Mouse (Mus musculus) retina, postnatal 1 day (tissue): ENCODE results near the gene Fcrl5.
"Not testable (repeated sequence)": the region's sequence is repeated elsewhere in the genome, so short reads cannot be mapped to it uniquely, and the experiment has no call there.

Experiments
- DNase-seq: peaks from one replicate; pipeline ENCODE4 v3.0.0-alpha.2; 2012

Gene Fcrl5

DNA sequence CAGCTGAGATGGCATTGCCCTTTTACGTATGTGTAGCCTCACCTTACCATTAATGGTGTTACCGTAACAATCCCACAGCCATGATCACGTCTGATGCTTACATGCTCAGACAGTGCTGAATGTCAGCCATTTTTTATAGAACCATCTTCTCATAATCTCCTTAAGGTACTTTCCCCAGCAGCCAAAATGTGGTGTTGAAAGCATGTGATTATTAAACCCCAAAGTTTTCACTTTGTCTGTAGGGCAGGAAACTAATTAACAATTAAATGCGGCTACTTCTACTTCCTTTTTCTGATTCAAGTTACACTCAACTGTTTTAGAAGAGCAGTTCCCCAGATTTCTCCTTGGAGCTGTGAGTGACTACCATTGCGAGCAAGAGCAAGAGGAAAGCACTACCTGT, at the start of gene Fcrl5:
TSS of gene Fcrl5 (plus strand) at position 295 of the 400 bp plus-strand sequence.
- DNase-seq, result no peak

DNA sequence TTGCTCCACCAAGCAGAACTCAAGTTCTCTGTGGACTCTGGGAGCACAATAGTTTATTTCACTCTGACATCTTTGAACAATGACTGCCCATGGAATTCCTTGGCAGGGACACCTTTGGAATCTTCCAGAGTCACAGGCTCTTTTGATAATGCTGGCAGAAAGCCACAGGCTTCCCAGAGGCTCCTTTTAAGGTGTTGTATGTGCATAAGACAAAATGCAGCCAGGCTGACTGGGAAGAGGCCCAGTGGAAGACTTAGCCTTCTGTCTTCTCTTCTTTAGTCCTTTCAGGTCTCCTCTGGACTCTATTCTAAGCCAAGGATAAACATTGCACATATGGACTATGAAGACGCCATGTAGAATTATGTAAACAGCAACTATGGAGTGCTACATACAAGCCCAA, 44.6 kb upstream of the Fcrl5 start:
- no peak for DNase-seq

DNA sequence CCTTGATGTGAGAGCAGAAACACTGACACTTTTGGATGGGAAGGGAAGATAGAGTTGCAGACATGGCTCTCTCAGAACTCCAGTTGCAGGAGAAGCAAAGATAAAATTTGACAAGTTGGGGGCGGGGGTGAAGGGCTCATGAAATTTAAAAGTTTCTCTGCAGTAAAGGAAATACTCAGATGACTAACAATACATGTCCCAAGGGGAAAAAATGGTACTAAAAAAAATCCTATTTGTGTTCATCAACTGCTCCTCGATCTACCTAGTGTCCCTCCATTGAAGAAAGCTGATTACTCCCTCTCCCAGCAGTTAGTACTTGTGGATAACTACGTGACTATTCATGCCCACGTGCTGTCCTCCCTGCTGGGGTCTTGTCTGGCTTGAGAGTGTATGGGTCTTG, 36.8 kb upstream of the Fcrl5 start:
- DNase-seq, result no peak

DNA sequence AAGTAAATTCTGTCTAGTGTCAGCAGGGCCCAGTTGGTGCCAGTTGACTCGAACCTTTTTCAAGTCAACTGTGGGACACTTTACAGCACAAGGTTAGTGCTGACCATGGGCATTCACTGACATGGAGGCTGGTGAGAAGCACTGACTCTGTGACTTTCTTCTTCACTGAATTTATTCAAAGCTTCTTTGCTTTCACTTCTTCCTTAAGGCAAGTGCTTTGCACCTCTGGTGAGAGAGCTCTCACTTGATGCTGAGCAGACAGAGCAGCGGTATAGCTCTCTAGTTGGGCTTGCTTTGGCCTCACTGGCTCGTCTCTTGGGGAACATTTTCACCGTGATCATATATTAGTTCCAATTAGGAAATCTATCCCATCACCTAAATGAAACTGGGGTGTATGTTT, 35.7 kb upstream of the Fcrl5 start:
- no peak for DNase-seq

DNA sequence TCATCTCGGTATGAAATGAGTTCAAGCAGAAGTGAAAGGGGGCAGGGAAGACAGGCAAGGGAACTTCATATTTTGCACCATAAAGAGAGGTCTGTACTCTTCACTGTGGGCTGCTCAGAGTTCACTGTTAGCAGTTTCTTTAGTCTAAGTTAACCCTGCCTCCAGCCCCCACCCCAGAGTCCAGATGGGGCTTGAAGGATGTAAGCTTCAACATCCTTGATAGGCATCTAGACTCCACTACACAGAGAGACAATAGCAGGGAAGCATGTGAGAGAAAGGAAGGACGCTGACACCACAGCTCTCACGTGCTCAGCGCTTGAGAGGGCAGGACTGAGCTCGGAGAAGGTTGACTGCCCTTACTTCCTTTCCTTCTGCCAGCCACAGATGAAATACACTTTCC, 34.3 kb upstream of the Fcrl5 start:
- no peak for DNase-seq

DNA sequence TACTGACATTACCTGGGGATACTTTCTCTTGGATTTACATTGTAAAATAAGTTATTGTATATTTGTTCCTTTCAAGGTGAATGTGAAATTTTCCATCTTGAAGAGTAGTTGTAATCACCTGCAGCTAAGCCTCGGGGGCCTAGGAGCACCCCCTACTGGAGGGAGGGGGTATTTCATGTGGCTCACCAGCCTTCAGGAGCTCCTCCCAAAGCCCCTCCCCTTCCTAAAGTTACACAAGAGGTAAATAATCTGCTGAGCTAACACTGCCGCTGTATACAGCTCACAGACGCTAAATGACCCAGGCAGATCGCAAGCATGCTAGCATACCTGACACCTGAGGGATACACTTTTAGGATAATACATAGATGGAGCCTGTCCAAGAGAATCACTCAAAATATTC, 27.4 kb upstream of the Fcrl5 start:
- peak; percentile 51 for DNase-seq

DNA sequence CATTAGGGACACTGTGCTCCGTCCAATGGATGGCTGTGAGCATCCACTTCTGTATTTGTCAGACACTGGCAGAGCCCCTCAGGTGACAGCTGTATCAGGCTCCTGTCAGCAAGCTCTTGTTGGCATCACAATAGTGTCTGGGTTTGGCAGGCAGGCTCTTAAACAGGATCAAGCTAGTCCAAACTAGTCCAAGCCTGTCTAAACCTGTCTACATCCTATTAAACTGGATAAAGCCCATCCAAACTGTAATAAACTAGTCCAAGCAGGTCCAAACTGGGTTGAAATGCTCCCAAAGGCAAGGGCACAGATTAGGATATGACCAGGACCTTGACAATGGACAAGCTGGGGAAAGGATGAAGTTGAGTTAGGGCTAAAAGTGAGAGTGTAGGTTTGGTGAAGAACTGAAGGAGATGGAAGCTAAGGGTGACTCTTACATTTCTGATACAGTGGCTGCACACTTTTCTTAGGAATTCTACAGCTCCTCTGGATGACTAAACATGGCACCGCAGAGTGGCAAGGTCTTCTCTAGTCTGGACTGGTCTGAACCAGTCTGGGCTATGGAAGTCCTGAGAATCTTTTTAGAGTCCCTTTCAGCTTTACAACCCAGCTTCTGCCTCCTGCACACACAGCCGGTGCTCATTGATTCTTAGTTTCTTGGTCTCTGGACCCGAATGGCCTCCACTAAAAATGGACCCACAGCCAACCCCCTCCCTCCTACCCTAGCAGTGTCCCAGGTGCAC, 26.2 kb upstream of the Fcrl5 start:
- peak; percentile 30 for DNase-seq

DNA sequence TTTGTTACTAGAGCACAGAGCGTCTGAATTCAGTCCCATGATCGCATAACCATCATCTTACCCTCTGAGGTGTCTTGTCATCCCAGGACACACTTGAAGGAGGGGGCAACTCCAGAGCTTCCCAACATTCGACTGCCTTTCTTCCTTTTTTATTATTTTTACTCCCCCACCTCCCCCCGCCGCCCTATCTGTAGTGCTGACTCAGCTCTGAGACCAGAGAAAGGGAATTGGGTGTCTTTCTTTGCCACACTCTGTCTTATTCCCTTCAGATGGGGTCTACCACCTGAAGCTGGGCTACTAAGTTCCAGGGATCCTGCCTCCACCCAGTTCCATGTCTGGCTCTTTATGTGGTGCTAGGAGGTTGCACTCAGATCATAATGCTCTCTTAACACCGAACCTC, 25.0 kb upstream of the Fcrl5 start:
- no peak for DNase-seq

DNA sequence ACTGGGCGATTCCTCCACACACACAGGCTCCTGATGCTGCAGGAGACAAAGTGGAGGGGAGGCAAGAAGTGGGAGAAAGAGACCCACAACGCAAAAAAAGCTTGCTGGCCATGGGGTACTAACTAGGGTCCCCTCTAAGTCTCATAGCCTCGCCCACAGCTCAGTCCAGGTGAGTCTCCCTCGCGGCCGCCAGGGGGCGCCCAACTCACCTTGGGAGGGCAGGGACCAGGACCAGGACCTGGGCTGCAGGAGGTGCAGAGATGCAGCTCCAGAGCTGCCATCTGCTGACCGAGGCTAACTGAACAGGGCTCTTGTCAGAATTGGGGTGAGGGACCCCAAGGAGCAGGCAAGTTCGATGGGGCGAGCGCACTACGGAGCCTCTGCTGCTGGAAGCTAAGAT, 24.4 kb upstream of the Fcrl5 start:
- DNase-seq, result peak; percentile 65

DNA sequence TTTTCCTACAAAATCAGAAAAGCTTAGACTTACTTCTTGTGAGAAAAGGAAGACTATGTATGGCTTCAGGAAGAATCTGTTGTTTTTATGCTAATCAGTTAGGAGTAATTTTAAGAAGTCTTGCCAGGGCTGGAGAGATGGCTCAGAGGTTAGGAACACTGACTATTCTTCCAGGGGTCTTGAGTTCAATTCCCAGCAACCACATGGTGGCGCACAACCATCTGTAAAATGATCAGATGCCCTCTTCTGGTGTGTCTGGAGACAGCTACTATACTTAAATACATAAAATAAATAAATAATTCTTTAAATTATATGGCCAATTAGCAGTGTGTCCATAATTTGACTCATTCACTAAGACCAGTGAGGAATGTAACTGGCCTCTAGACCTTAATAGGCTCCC, 14.9 kb upstream of the Fcrl5 start:
- no peak for DNase-seq

DNA sequence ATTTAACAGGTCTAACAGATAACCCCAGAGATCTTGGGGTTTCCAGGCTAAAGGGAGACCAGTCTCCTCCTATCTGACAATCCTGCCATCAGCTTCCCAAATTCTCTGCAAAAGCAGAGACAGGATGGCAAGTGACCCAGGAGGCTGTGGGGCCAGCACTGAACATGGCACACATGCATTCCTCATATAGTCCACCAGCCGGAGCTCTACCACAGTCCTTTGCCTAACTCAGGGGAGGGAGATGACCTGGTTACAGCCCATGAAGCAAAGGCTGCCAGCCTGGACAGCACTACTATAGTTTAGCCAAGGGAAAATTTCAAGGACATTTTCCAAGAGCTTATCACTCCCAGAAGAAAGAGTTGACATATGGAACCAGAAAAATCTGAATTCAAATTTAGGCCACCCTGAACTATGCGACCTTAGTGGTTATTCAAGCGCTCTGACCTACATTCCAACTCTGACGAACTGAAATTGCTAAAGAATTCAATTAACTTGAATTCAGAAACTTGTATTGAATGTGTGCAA, 13.1 kb upstream of the Fcrl5 start:
- DNase-seq, result peak; percentile 70

DNA sequence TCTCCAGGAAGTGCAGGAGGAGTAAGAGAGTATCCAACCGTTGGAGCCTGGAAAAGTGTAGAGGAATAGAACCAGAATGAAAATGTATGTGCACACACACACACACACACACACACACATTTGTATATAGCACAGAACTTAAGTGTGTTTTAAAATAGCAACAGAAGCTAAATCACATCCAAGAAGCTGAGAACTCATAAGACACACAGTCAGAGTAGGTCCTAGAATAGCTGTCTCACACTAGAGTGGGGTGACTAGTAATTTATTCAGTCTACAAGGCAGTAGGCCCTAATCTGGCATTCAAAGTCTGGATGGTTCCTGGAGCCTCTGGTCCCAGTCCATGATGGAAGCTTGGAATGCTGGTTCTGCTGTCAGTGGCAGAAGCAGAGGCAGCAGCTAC, 5.0 kb downstream of the Fcrl5 start:
- DNase-seq, result no peak

DNA sequence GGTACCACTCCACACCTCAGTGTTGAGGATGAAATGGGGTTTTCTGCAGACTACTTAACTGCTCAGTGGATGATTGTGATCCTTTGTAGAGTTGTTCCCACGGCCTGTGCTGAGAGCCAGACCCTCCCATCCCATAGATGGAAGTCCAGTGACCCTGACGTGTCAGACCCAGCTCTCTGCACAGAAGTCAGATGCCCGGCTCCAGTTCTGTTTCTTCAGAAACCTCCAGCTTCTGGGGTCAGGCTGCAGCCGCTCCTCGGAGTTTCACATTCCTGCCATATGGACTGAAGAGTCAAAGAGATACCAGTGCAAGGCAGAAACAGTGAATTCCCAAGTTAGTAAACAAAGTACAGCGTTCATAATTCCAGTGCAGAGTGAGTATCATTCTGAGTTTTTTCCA, 8.4 kb downstream of the Fcrl5 start:
- no peak for DNase-seq

DNA sequence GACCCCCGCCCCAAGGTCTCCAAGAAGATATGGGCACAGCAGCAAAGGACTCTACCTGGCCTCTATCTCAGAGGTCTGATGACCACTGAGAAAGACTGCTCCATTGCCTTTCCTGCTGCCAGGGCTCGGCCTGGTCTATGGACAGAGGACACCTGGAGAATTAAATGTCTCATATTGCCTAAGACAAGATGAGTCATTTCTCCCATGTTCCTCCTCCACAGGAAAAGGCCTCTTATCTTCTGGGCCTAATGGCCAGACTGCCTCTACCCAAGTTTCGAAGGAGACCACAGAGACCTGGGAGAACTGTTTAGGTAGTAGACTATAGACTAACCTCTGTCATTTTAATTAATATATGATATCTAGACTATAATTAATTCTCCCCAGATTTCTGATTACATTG, 29.9 kb downstream of the Fcrl5 start:
- DNase-seq, result no peak

DNA sequence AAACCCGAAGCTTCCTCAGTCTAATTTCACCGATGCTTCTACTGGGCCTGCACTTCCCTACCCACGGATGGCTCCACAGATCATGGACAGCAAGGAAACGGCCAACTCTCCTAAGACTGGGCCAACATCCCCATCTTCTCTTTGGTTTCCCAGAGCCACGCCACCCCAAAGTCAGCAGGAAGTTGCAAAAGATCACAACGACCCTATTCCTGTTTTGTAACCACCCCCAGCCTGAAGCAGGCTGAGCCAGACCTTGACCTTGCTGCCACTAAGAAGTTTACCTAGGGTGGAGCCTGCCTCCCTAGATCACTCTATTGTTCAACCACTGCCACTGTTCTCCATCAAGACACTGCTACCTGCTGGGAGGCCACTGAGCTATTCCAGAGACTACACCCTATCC, 31.4 kb downstream of the Fcrl5 start:
- no peak for DNase-seq

DNA sequence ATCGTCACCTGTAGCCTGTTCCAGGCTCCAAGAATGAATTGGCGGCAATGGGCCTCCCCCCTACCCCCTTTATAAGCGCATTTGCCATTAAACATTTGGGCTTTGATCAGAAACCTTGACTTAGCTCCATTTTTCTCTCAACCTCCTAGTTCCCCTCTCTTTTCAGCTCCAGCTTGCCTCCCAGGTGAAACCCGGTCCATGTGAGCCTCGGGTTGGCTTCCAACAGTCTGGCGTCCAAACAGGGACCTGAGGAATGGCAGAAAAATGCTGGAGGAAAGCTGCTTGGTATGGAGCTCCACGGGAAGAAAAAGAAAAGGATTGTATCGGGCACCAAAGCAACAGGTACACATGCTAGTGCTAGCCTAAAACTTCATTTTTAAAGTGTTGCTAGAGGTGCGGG, 31.8 kb downstream of the Fcrl5 start:
- no peak for DNase-seq

DNA sequence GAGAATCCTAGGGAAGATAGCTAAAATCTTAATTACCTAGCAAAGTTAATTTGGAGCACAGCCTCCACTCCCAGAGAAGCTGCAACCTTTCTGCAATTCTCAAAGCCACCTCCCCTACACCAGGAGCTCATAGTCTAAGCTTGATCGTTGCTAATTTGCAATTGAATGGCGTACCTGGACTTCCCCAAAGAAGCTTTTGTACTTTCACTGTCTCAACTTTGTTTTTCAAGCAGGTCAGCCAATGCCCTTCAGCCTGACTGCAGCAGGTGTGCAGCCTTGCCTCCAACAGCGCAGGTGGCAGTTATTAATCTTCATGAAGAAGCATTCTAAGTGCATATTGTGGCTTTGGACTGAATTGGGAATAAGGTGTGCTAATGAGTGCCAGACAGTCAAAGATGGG, 42.4 kb downstream of the Fcrl5 start:
- not testable (repeated sequence) for DNase-seq

DNA sequence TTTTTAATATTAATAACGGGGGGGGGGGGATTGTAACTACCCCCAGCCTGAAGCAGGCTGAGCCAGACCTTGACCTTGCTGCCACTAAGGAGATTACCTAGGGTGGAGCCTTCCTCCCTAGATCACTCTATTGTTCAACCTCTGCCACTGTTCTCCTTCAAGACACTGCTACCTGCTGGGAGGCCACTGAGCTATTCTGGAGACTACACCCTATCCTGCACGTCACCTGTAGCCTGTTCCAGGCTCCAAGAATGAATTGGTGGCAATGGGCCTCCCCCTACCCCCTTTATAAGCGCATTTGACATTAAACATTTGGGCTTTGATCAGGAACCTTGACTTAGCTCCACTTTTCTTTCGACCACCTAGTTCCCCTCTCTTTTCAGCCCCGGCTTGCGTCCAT, 43.0 kb downstream of the Fcrl5 start:
- not testable (repeated sequence) for DNase-seq

DNA sequence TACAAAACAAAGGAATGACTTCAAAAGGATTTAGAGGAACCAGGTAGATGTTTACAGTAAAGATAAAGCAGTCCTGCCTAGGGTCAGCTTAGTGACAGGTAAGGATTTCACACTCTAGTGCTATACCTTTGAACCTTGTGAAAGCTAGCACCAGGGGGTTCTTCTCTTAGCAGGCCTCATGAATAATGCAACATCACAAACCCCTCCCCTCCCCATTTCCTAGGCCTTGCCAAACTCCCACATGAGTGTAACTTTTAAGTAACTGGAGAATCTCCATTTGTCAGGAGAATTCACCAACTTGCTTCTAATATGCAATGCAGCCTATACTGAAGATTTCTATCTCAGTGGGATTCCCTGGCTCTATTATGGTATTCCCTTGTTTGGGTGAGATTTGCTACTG, 43.7 kb downstream of the Fcrl5 start:
- not testable (repeated sequence) for DNase-seq

DNA sequence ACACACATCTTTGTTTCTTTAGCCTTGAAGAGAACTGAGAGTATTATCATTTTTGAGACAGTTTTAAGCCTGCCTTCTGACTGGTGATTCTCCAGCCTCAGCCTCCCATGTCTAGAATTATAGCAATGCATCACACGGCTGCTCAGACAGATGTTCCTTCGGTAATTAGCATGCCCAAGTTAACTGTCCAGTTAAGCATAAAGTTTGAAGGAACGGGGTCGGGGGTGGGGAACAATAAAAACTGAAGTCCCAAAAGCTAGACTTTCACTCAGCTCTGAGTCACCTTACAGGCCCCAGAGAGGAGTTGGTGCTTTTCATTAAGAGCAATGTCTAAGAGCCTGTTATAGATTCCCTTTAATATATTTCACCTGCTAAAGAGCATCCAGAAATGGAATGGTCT, 51.8 kb downstream of the Fcrl5 start:
- no peak for DNase-seq

DNA sequence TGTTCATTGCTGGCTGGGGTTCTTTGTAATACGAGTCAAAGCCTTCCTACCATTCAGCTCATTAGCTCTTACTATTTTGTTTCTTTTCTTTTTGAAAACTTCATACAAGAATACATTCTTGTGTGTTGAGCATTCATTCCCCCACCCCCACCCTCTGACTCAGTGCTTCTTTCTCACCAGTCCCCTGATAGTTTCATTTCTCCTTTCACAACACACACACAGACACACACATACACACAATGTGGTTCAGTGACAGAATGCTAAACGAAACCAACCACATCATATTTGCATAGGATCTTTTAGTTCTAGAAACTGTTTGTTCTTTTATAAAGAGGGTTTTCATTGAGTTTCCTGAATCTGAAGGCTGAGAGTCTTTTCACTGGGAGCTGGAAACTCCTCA, 52.3 kb downstream of the Fcrl5 start:
- DNase-seq, result no peak

DNA sequence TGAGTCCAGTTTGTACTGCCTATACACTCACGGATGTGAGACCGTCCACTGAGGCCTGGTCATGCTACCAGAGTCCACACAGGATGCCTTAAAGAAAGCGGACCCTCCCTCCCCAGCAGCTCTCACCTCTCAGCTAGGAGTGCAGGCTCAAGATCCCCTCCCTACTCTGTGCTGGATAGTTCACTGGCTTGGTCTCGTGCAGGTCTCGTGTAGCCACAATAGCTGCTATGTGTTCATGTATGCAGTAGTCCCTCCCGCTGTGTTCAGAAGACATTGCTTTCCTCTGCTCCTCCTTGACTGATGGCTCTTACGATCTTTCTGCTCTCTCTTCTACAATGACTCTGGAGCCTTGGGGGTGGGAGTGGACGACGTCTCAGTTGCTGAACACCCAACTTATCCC, 62.7 kb downstream of the Fcrl5 start:
- no peak for DNase-seq

DNA sequence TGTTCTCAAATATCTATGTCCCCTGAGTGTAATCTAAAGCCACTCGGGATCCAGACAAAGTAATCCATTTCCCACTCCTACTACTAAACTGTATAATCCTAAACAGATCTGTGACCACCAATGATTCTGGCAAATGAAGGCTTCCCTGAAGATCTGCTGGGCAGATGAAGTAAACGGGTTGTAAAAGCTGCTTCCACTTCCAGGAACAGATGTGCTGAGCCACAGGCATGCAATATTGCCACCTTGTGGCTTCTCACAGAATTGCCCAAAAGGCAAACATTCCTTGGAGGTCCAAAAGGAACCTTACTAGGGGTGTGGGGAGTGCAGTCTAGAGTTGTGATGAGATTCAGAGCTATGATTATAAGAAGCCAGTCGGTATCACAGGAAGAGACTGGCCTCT, 63.5 kb downstream of the Fcrl5 start:
- peak; percentile 84 for DNase-seq

DNA sequence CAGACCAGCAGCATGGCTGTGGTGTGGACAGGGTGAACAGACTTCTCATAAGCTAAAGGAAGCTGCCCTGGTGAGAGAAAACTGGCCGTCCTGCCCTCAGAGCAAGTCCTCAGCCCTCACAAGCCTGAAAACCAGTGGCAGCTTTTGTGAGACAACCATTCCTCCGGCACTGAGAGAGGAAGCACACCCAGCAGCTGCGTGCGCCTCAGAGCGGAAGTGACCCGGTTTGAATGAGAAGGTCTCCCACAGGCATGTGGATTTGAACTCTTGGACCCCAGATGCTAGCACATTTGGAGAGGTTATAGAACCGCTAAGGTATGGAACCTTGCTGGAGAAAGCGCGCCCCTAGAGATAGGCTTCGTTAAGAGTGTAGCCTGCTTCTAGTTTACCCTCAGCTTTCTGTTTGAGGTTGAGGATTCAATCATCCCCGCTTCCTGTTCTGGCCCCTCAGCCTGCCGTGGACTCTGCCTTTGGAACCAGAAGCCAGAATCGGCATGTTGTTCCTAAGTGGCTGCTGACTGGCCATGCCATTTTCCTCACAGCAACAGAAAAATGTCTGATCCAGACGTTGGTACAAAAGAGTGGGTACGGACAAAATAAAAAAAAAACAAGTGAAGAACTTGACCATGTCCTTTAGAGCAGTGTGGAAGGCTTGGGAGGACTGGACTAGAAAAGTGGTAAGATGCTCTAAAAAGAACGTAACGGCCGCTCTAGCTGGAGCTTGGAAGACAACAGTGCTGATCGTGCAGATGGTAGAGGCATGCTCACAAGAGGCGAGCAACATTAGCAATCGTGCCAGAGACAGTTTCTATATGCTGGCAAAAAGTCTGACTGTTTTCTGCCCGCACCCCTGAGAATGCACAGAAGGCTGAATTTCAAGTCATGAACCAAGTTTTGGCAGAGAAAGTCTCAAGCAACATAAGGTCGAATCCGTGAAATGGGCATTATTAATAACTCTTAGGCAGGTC, 64.8 kb downstream of the Fcrl5 start:
- no peak for DNase-seq
